In the genomic region with DNA sequence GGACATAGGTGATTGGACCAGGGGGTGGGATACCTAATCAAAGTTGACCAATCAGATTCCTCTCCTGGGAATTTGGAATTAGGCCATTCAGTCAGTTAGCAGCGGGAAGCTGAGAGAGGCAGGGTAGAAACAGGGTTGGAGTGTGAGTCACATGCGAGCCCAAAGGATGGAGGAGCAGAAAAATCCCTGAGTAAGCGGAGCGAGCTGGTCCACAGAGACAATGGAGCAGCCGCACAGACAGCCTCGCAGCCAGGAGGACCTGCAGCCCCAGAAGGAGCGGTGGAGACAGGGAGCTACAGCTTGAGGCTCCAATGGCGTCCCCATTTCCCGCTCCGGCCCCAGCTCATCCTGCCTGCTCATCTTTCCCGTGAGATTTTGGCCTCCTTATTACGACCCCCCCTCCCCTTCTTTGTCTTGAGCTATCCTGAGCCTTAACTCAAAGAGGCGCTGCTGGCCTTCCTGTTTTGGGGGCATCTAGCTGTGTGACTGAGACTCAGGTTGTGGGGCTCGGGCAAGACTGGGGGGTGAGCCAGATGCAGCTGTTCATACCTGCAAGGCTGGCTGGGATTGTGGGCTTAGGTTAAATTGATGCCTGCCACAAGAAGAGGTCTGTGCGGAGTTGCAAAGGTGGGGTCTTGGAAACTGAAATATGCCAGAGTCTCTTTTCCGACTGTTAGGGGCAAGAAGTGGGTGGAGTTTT, we compare ENCODE assay signal across 8 mouse cellular contexts. TPM values are rescaled to one million over a fixed set of nuclear protein-coding genes. Genes with fewer than 3 reads are reported as not detected.
DNase-seq lines count a peak whose midpoint lies in the region; ATAC-seq and TF ChIP-seq lines count a peak whose summit lies in the region.

No protein-coding gene starts in this region.

- TF ChIP-seq POLR2A in ES-Bruce4 (IDR thresholded peaks at IDR 0.05; ENCODE audit: insufficient read depth, low read length), result no peak
- peak; percentile 54 for TF ChIP-seq POLR2A in cortical plate, adult 2 months (IDR thresholded peaks at IDR 0.05; ENCODE audit: extremely low read depth, insufficient read depth, low read length)

- no peaks in the 10 kb centered on the region for H3K27me3 ChIP-seq in heart, embryonic 11.5 days (ENCODE audit: control insufficient read depth, insufficient read depth, low read length)
- H3K27me3 ChIP-seq in ES-Bruce4 (ENCODE audit: control insufficient read depth, insufficient read depth, low read length, poor library complexity, severe bottlenecking), result no peaks in the 10 kb centered on the region
- no peaks in the 10 kb centered on the region for H3K27me3 ChIP-seq in hindbrain, embryonic 16.5 days (replicated peaks; ENCODE audit: control insufficient read depth, insufficient read depth, low read length)
- no peaks in the 10 kb centered on the region for H3K27me3 ChIP-seq in midbrain, embryonic 15.5 days (replicated peaks)

- intact Hi-C loops in heart, postnatal 36 days (cut with DNase I), result no loop called here

- no peak for DNase-seq in heart, postnatal 36 days
- no peak for DNase-seq in urinary bladder, postnatal 25 days (ENCODE audit: low spot score)

- no peak overlapping the region for H3K4me3 ChIP-seq in heart, embryonic 11.5 days (ENCODE audit: low read depth, low read length)
- H3K4me3 ChIP-seq in ES-Bruce4 (ENCODE audit: low read depth, low read length), result peak overlapping the region; percentile 47
- peak overlapping the region; percentile 24 for H3K4me3 ChIP-seq in cortical plate, adult 2 months (ENCODE audit: insufficient read depth, low read length)
- H3K4me3 ChIP-seq in hindbrain, embryonic 16.5 days (ENCODE audit: low read length), result peak overlapping the region; percentile 2; the same call in 1 of the 2 replicates
- H3K4me3 ChIP-seq in midbrain, embryonic 15.5 days, result peak overlapping the region; percentile 10; the same call in 1 of the 2 replicates

- H3K36me3 ChIP-seq in heart, embryonic 11.5 days (ENCODE audit: control insufficient read depth, insufficient read depth, low read length), result no peaks in the 10 kb centered on the region
- no peaks in the 10 kb centered on the region for H3K36me3 ChIP-seq in ES-Bruce4 (ENCODE audit: control insufficient read depth, insufficient read depth, low read length, poor library complexity, severe bottlenecking)
- peaks cover 8% of the 10 kb centered on the region; the same call in 1 of the 2 replicates for H3K36me3 ChIP-seq in hindbrain, embryonic 16.5 days (ENCODE audit: control insufficient read depth, insufficient read depth, low read length)
- H3K36me3 ChIP-seq in midbrain, embryonic 15.5 days (replicated peaks), result peaks cover 4% of the 10 kb centered on the region; the same call in 1 of the 2 replicates

- H3K9ac ChIP-seq in heart, embryonic 11.5 days (ENCODE audit: low read depth, low read length), result peak overlapping the region; percentile 2; the same call in 1 of the 2 replicates
- H3K9ac ChIP-seq in ES-Bruce4 (ENCODE audit: low read depth, poor library complexity, severe bottlenecking), result peak overlapping the region; percentile 25; the same call in 1 of the 2 replicates
- H3K9ac ChIP-seq in hindbrain, embryonic 16.5 days (ENCODE audit: low read depth, low read length), result peak overlapping the region; percentile 28
- H3K9ac ChIP-seq in midbrain, embryonic 15.5 days, result peak overlapping the region; percentile 21; the same call in 1 of the 2 replicates

- H3K9me3 ChIP-seq in heart, embryonic 11.5 days (replicated peaks; ENCODE audit: control insufficient read depth, low read length), result no peaks in the 10 kb centered on the region
- H3K9me3 ChIP-seq in ES-Bruce4 (replicated peaks; ENCODE audit: control insufficient read depth, insufficient read depth, low read length, poor library complexity, severe bottlenecking), result no peaks in the 10 kb centered on the region
- no peaks in the 10 kb centered on the region for H3K9me3 ChIP-seq in hindbrain, embryonic 16.5 days (ENCODE audit: control insufficient read depth, low read length)
- H3K9me3 ChIP-seq in midbrain, embryonic 15.5 days, result no peaks in the 10 kb centered on the region

- H3K4me2 ChIP-seq in heart, embryonic 11.5 days, result peak overlapping the region; percentile 35
- H3K4me2 ChIP-seq in hindbrain, embryonic 16.5 days (ENCODE audit: low read length), result peak overlapping the region; percentile 39
- H3K4me2 ChIP-seq in midbrain, embryonic 15.5 days, result peak overlapping the region; percentile 23

- TF ChIP-seq CTCF in ES-Bruce4 (IDR thresholded peaks at IDR 0.05; ENCODE audit: low read depth, low read length), result no peak
- TF ChIP-seq CTCF in cortical plate, adult 2 months (IDR thresholded peaks at IDR 0.05; ENCODE audit: extremely low read depth, insufficient read depth, low read length), result no peak

- H3K27ac ChIP-seq in heart, embryonic 11.5 days (ENCODE audit: low read depth, low read length), result no peak overlapping the region
- H3K27ac ChIP-seq in ES-Bruce4 (ENCODE audit: insufficient read depth, low read length), result no peak overlapping the region
- no peak overlapping the region for H3K27ac ChIP-seq in cortical plate, adult 2 months (ENCODE audit: insufficient read depth, low read length)
- peak overlapping the region; percentile 36 for H3K27ac ChIP-seq in hindbrain, embryonic 16.5 days (ENCODE audit: low read depth, low read length)
- H3K27ac ChIP-seq in midbrain, embryonic 15.5 days, result peak overlapping the region; percentile 40; the same call in 1 of the 2 replicates

- H3K4me1 ChIP-seq in heart, embryonic 11.5 days (ENCODE audit: control insufficient read depth, insufficient read depth, low read length), result peaks cover 9% of the 10 kb centered on the region
- peaks cover 2% of the 10 kb centered on the region for H3K4me1 ChIP-seq in ES-Bruce4 (ENCODE audit: control insufficient read depth, insufficient read depth, low read length)
- H3K4me1 ChIP-seq in cortical plate, adult 2 months (ENCODE audit: control insufficient read depth, insufficient read depth, low read length), result 0 out of 2 replicates have a peak, but pooled peaks cover 4% of the 10 kb centered on the region
- H3K4me1 ChIP-seq in hindbrain, embryonic 16.5 days (ENCODE audit: control insufficient read depth, insufficient read depth, low read depth, low read length), result peaks cover 13% of the 10 kb centered on the region
- peaks cover 24% of the 10 kb centered on the region for H3K4me1 ChIP-seq in midbrain, embryonic 15.5 days

- no peak for TF ChIP-seq EP300 in ES-Bruce4 (IDR thresholded peaks at IDR 0.05; ENCODE audit: insufficient read depth, low read depth, low read length)

- 12% methylated on average over 16 of the region's 16 CpGs for WGBS in heart, embryonic 11.5 days (ENCODE audit: insufficient replicate concordance)
- WGBS in hindbrain, embryonic 16.5 days, result 7% methylated on average over 16 of the region's 16 CpGs
- 7% methylated on average over 16 of the region's 16 CpGs for WGBS in midbrain, embryonic 15.5 days

- ATAC-seq in heart, embryonic 11.5 days (replicated peaks; ENCODE audit: insufficient number of reproducible peaks, low FRiP score, low TSS enrichment), result no peak
- ATAC-seq in hindbrain, embryonic 16.5 days, result peak; percentile 66
- peak; percentile 40 for ATAC-seq in midbrain, embryonic 15.5 days (replicated peaks)
- no peak for ATAC-seq in monocyte, adult 5-6 weeks (replicated peaks; ENCODE audit: insufficient number of reproducible peaks, low FRiP score, low TSS enrichment, poor library complexity, severe bottlenecking)

RNA-seq across cellular contexts. Expression of a gene that starts 44.4 kb away (rescaled TPM):
- 4.9 and 5.3 TPM in 2 replicates for polyA plus RNA-seq in heart, embryonic 11.5 days (2014; fragmentation: Nextera tagmentation; extraction: Ambion mirVana)
- total RNA-seq in heart, postnatal 36 days (2021), result 10 to 100 TPM; 22.3 to 25.3 TPM
- 28.9 and 31.7 TPM in 2 replicates for polyA plus RNA-seq in ES-Bruce4 (2011; ENCODE audit: insufficient read depth, insufficient read length, low read depth, missing spikeins)
- 130 and 141 TPM in 2 replicates for polyA plus RNA-seq in cortical plate, adult 2 months (2012; rRNA removed)
- 17.4 and 19.8 TPM in 2 replicates for polyA plus RNA-seq in hindbrain, embryonic 16.5 days (2015; fragmentation: Nextera tagmentation; extraction: Ambion mirVana)
- polyA plus RNA-seq in midbrain, embryonic 15.5 days (2015; fragmentation: Nextera tagmentation; extraction: Ambion mirVana), result 20.1 and 20.3 TPM in 2 replicates
- total RNA-seq in monocyte, adult 5-6 weeks (2017), result 70.1 to 101 TPM (median 79.0 TPM) in 3 replicates

RNA-seq across cellular contexts. Expression of a gene that starts 47.3 kb away (rescaled TPM):
- 1.4 and 1.5 TPM in 2 replicates for polyA plus RNA-seq in heart, embryonic 11.5 days (2014; fragmentation: Nextera tagmentation; extraction: Ambion mirVana)
- total RNA-seq in heart, postnatal 36 days (2021), result 1 to 10 TPM; 3.0 to 3.6 TPM
- not detected in 2 replicates for polyA plus RNA-seq in ES-Bruce4 (2011; ENCODE audit: insufficient read depth, insufficient read length, low read depth, missing spikeins)
- polyA plus RNA-seq in cortical plate, adult 2 months (2012; rRNA removed), result 2.3 and 2.8 TPM in 2 replicates
- polyA plus RNA-seq in hindbrain, embryonic 16.5 days (2015; fragmentation: Nextera tagmentation; extraction: Ambion mirVana), result 2.2 and 2.7 TPM in 2 replicates
- polyA plus RNA-seq in midbrain, embryonic 15.5 days (2015; fragmentation: Nextera tagmentation; extraction: Ambion mirVana), result 1.1 and 1.4 TPM in 2 replicates
- 0.68 TPM in 1 of 3 replicates, not detected in the others for total RNA-seq in monocyte, adult 5-6 weeks (2017)

Comparison
In these comparisons a context has a peak if more than half of its experiments do, and no peak if none do; other contexts are left out.
1. ATAC-seq: peak in hindbrain, embryonic 16.5 days (single experiment) and midbrain, embryonic 15.5 days (single experiment); none in heart, embryonic 11.5 days (single experiment) and monocyte, adult 5-6 weeks (single experiment).
2. H3K27ac ChIP-seq: peak in hindbrain, embryonic 16.5 days (single experiment) and midbrain, embryonic 15.5 days (single experiment); none in heart, embryonic 11.5 days (single experiment), ES-Bruce4 (single experiment) and cortical plate, adult 2 months (single experiment).
3. Peak in every context shown above with its lines, with median percentiles within 50 percentile points of each other: H3K4me2 ChIP-seq and H3K9ac ChIP-seq.